Mouse (Mus musculus): ENCODE results near the gene Vrk2. TPM values are rescaled to one million over a fixed set of nuclear protein-coding genes. Genes with fewer than 3 reads are reported as not detected.

The Vrk2 gene
- polyA plus RNA-seq, 1 experiment: 1.0 TPM

- Histone ChIP-seq H3K4me1 (ENCODE audit: control insufficient read depth, insufficient read depth, insufficient read length, low read length) (peaks cover 2% of the 10 kb centered on the region; the same call in 1 of the 2 replicates), H3K27me3 (ENCODE audit: control insufficient read depth, insufficient read depth, low read length) (no peaks in the 10 kb centered on the region; the same call in 1 of the 2 replicates), H3K27ac (ENCODE audit: insufficient read depth, low read depth, low read length) (no peak overlapping the region), H3K4me3 (ENCODE audit: low read depth, low read length) (no peak overlapping the region), H3K36me3 (ENCODE audit: control insufficient read depth, insufficient read depth, low read length) (no peaks in the 10 kb centered on the region)
- TF ChIP-seq CTCF (IDR thresholded peaks at IDR 0.05; ENCODE audit: extremely low read depth, insufficient read length, insufficient replicate concordance, low read depth, low read length) (no peak), POLR2A (IDR thresholded peaks at IDR 0.05; ENCODE audit: low read depth, low read length) (no peak)
- 84% methylated on average over 1 of the region's 1 CpGs for WGBS
Observed at GRCm38 (mm10) chr11:26596186-26596585, 2.4 kb upstream of the Vrk2 start.

- WGBS: 83% methylated on average over 1 of the region's 1 CpGs
Observed at GRCm38 (mm10) chr11:26594487-26594886, 688 bp upstream of the Vrk2 start.

GRCm38 (mm10) chr11:26592395-26593053 lies 1.3 kb downstream of the Vrk2 start:
- no peak for TF ChIP-seq CTCF (IDR thresholded peaks at IDR 0.05; ENCODE audit: extremely low read depth, insufficient read length, insufficient replicate concordance, low read depth, low read length)
- TF ChIP-seq POLR2A (IDR thresholded peaks at IDR 0.05; ENCODE audit: low read depth, low read length): no peak
- 0 out of 2 replicates have a peak, but pooled peaks cover 2% of the 10 kb centered on the region for H3K36me3 ChIP-seq (ENCODE audit: control insufficient read depth, insufficient read depth, low read length)
- H3K4me3 ChIP-seq (ENCODE audit: low read depth, low read length): peak overlapping the region; percentile 95
- 17% methylated on average over 6 of the region's 6 CpGs for WGBS
- no peaks in the 10 kb centered on the region for H3K27me3 ChIP-seq (ENCODE audit: control insufficient read depth, insufficient read depth, low read length)
- H3K27ac ChIP-seq (ENCODE audit: insufficient read depth, low read depth, low read length): peak overlapping the region; percentile 54
- H3K4me1 ChIP-seq (ENCODE audit: control insufficient read depth, insufficient read depth, insufficient read length, low read length): peaks cover 2% of the 10 kb centered on the region; the same call in 1 of the 2 replicates

More at GRCm38 (mm10) chr11:26594487-26594886, 688 bp upstream of the Vrk2 start:
- H3K4me1 ChIP-seq (ENCODE audit: control insufficient read depth, insufficient read depth, insufficient read length, low read length): peaks cover 2% of the 10 kb centered on the region; the same call in 1 of the 2 replicates
- TF ChIP-seq POLR2A (IDR thresholded peaks at IDR 0.05; ENCODE audit: low read depth, low read length): no peak
- no peak for TF ChIP-seq CTCF (IDR thresholded peaks at IDR 0.05; ENCODE audit: extremely low read depth, insufficient read length, insufficient replicate concordance, low read depth, low read length)
- no peak overlapping the region for H3K27ac ChIP-seq (ENCODE audit: insufficient read depth, low read depth, low read length)
- 0 out of 2 replicates have a peak, but pooled peaks cover 2% of the 10 kb centered on the region for H3K36me3 ChIP-seq (ENCODE audit: control insufficient read depth, insufficient read depth, low read length)
- H3K4me3 ChIP-seq (ENCODE audit: low read depth, low read length): no peak overlapping the region
- H3K27me3 ChIP-seq (ENCODE audit: control insufficient read depth, insufficient read depth, low read length): no peaks in the 10 kb centered on the region; the same call in 1 of the 2 replicates

- H3K4me1 ChIP-seq (ENCODE audit: control insufficient read depth, insufficient read depth, insufficient read length, low read length): no peaks in the 10 kb centered on the region; the same call in 1 of the 2 replicates
- no peaks in the 10 kb centered on the region for H3K27me3 ChIP-seq (ENCODE audit: control insufficient read depth, insufficient read depth, low read length)
- H3K36me3 ChIP-seq (ENCODE audit: control insufficient read depth, insufficient read depth, low read length): 0 out of 2 replicates have a peak, but pooled peaks cover 6% of the 10 kb centered on the region
- TF ChIP-seq POLR2A (IDR thresholded peaks at IDR 0.05; ENCODE audit: low read depth, low read length) (no peak), CTCF (IDR thresholded peaks at IDR 0.05; ENCODE audit: extremely low read depth, insufficient read length, insufficient replicate concordance, low read depth, low read length) (no peak)
- no peak overlapping the region for H3K27ac ChIP-seq (ENCODE audit: insufficient read depth, low read depth, low read length)
- no peak overlapping the region for H3K4me3 ChIP-seq (ENCODE audit: low read depth, low read length)
- WGBS: 91% methylated on average over 1 of the region's 1 CpGs
Observed at GRCm38 (mm10) chr11:26587184-26587524, 6.6 kb downstream of the Vrk2 start.

- H3K27ac ChIP-seq (ENCODE audit: insufficient read depth, low read depth, low read length): no peak overlapping the region
- no peaks in the 10 kb centered on the region for H3K27me3 ChIP-seq (ENCODE audit: control insufficient read depth, insufficient read depth, low read length)
- WGBS: 77% methylated on average over 6 of the region's 6 CpGs
- no peaks in the 10 kb centered on the region; the same call in 1 of the 2 replicates for H3K4me1 ChIP-seq (ENCODE audit: control insufficient read depth, insufficient read depth, insufficient read length, low read length)
- 0 out of 2 replicates have a peak, but pooled peaks cover 6% of the 10 kb centered on the region for H3K36me3 ChIP-seq (ENCODE audit: control insufficient read depth, insufficient read depth, low read length)
- no peak for TF ChIP-seq CTCF (IDR thresholded peaks at IDR 0.05; ENCODE audit: extremely low read depth, insufficient read length, insufficient replicate concordance, low read depth, low read length)
- no peak for TF ChIP-seq POLR2A (IDR thresholded peaks at IDR 0.05; ENCODE audit: low read depth, low read length)
- no peak overlapping the region for H3K4me3 ChIP-seq (ENCODE audit: low read depth, low read length)
Observed at GRCm38 (mm10) chr11:26586367-26587183, 7.2 kb downstream of the Vrk2 start.

- WGBS: 86% methylated on average over 17 of the region's 17 CpGs
- Histone ChIP-seq H3K4me3 (ENCODE audit: low read depth, low read length) (no peak overlapping the region), H3K36me3 (ENCODE audit: control insufficient read depth, insufficient read depth, low read length) (0 out of 2 replicates have a peak, but pooled peaks cover 6% of the 10 kb centered on the region), H3K27me3 (ENCODE audit: control insufficient read depth, insufficient read depth, low read length) (no peaks in the 10 kb centered on the region), H3K4me1 (ENCODE audit: control insufficient read depth, insufficient read depth, insufficient read length, low read length) (no peaks in the 10 kb centered on the region; the same call in 1 of the 2 replicates), H3K27ac (ENCODE audit: insufficient read depth, low read depth, low read length) (no peak overlapping the region; the same call in 1 of the 2 replicates)
- TF ChIP-seq POLR2A (IDR thresholded peaks at IDR 0.05; ENCODE audit: low read depth, low read length): no peak
- no peak for TF ChIP-seq CTCF (IDR thresholded peaks at IDR 0.05; ENCODE audit: extremely low read depth, insufficient read length, insufficient replicate concordance, low read depth, low read length)
Observed at GRCm38 (mm10) chr11:26585409-26586366, 8.1 kb downstream of the Vrk2 start.

All from small intestine, adult 2 months (tissue).